Mouse (Mus musculus) thymus, adult 2 months (tissue): ENCODE results near the gene Itpkb.

Source experiments
- CTCF ChIP-seq: fragments of 200-500 bp; IDR thresholded peaks from 2 replicates; pipeline ENCODE4 v1.5.1; 2012; ENCODE audit warnings: mild to moderate bottlenecking, control low read depth, low read length, moderate library complexity, borderline replicate concordance; ENCODE audit not compliant: control insufficient read depth, poor library complexity, insufficient read depth; ENCODE audit errors: extremely low read depth
- POLR2A ChIP-seq: fragments of 200-500 bp; IDR thresholded peaks from 2 replicates; pipeline ENCODE4 v1.6.1; 2012; ENCODE audit warnings: mild to moderate bottlenecking, low read length, control low read depth, moderate library complexity; ENCODE audit not compliant: control insufficient read depth, poor library complexity, insufficient read depth; ENCODE audit errors: extremely low read depth

DNA sequence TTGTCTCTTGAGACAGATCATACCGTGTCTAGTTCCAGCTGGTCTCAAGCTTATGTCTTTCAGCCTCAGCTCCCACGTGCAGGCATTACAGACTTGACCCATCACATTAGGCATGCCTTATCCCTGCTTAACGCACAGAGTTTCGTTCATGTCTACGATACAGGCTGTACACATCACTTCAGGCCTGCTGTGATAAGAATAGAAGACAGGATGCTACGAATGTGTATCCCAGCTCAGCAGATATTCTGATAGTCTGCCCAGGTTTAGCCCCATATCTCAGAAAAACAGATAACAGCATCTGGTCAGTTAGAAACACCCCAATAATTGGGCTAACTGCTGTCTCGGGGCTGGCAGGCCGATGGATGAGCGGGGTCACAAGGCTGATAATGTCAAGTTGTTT, 23.4 kb upstream of the Itpkb start:
- TF ChIP-seq CTCF (no peak), POLR2A (no peak)
